Mouse (Mus musculus): Measurements from ENCODE around the gene Bcl6. TPM values are rescaled to one million over a fixed set of nuclear protein-coding genes. Genes with fewer than 3 reads are reported as not detected.

Bcl6 gene
- total RNA-seq (2023): 10 to 100 TPM; 12.2 to 13.5 TPM

DNA sequence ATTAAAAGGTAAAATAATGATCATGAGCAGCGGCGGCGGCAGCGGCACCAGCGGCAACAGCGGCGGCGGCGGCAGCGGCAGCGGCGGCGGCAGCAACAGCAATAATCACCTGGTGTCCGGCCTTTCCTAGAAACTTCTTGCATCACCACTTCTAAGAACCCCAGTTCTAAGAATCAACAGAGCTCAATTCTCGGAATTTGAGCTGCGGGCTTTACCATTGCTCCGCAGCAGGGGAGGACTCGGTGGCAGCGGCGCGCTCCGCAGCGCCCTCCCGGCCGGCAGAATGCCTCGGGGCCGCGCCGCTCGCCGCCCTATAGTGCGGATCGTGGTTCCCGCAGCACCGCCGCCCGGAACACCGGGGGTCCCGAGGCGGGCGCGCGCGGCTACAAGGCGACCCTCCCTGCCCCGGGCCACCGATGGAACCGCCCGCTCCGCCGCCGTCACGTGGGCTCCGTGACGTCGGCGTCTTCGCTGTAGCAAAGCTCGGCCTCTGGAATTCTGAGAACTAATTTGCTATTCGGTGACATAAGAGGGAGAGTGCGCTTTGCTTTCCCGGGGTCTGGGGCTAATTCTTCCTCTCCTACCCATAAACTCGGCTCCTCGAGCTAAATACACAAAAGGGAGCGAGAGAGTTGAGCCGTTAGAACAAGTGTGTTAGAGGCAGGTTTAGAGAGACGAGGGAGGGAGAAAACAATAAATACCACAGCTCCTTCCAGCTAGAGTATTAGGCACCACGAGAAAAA is at the start of gene Bcl6, which contains the start of gene Gm37419:
Gene Bcl6 (minus strand): TSS at position 387 of the 743 bp plus-strand sequence.
Gene Gm37419 (plus strand): TSS at position 17 of the 743 bp plus-strand sequence.

GRCm38 (mm10) chr16:23932294-23932693 is 56.4 kb downstream of the Bcl6 start, which contains the start of gene Rtp2:
Rtp2 (minus strand) TSS chr16:23932394.

Other genes starting within 250 kb of the Bcl6 start
- not detected for gene Sst, start 97.9 kb downstream of the Bcl6 start, total RNA-seq (2023)
- gene Rtp2, start 56.5 kb downstream of the Bcl6 start, total RNA-seq (2023): not detected
- gene Gm37419, start 370 bp downstream of the Bcl6 start, total RNA-seq (2023): not detected

Measured in T-cell, adult 66 days (primary cell).